Mouse (Mus musculus) T-helper 1 cell (primary cell): ENCODE data around the gene Spred2.

Experiments
- in situ Hi-C: fragments of 300-600 bp; cut with MboI, MseI; formaldehyde crosslinking; loops from one replicate; pipeline ENCODE4 v1.15.1; 2025; ENCODE audit warnings: high pct_unique_total_duplicates

The Spred2 gene

DNA sequence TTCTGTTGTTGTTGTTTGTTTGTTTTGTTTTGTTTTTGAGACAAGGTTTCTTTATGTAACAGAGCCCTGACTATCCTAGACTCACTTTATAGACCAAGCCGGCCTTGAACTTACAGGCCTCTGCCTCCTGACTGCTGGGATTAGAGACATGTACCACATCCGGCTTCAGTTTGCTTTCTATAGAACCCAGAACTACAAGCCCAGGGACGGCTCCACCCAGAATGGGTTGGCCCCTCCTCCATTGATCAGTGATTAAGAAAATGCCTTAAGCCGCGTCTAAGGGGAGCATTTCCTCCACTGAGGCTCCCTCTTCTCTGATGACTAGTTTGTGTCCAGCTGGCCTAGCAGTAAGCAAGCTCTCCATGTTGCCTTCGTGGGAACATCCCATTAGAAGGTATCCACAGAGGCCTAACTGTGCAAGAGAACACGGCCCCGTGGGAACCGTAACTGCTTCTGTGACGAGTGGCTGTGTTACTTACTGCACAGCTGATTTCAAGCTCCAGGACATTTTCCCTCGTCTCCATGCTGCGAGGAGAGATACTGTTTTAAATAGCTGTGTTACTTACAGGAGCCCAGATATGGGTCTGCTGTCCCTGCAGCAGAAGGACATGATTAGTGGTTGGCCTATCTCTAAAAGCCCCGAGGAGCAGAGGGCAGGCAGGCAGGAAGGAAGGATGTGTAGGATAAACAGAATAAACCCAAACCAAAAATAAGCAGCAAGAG, 128.8 kb downstream of the Spred2 start:
- in situ Hi-C loops, result no loop called here

DNA sequence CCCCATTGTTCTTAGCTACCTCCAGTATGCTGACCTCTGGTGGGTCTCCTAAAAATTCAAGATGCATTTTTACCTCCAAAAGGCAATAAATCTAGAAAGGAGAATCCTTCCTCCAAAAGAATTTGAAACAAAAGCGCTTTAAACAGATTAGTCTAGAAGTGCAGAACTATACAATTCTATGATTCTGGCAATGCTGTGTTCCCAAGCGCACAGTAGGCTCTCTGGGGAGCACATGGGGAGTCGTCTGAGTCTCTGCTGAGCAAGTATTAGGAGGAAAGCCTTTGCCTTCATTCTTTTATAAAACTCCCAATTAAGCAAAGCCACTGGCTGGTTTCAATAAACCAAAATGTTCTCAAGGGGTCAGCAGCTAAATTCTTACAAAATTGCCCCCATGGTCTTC, 129.8 kb downstream of the Spred2 start:
- in situ Hi-C loops, result no loop called here

DNA sequence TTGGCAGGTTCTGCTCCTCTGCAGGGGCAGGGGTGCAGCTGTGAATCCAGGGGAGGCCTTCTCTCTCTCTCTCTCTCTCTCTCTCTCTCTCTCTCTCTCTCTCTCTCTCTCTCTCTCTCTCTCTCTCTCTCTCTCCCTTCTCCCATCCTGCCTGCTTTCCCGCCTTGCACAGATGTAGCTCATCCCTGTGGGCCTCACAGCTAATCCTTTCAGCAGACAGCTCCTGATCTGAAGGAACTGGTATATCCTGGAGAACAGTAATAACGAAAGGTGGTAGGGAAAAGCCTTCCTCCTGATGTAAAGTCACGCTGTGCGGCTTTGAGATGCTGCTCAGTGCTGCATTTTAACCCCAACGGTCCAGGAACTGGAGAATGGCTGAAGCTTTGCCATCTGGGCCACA, 130.4 kb downstream of the Spred2 start:
- in situ Hi-C loops, result no loop called here

DNA sequence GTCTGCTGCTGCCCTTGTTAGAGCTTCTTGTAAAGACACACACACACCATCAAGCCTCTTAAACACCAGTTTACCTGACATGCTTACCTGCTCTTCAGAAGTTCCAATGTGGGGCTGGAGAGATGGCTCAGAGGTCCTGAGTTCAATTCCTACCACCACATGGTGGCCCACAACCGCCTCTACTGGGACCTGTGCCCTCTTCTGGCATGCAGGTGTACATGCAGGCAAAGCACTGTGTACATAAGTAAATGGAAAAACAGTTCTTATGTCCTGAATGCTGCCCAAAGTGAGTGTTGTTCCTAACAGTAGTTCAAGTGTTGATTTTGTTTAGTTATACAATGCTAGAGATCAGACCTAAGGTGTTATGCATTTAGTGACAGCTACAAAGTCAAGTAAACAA, 132.0 kb downstream of the Spred2 start:
- in situ Hi-C loops, result no loop called here

DNA sequence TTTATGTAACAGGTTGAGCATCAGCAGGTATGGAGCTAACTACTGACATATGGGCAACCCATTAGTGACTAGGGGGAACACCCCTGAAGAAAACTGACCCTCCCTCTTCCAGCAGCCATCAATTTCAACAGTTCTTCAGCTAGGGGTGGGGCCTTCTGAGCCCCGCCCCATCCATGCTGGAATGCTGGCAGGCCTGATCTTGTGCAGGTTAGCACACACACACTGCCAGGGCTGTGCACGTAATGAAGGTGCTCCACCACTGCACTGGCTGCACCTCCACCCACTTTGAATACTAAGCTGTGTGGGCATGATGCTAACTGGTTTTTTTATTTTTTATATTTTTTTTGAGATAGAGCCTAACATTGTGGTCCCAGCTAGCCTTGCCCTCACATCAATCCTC, 133.3 kb downstream of the Spred2 start:
- in situ Hi-C loops, result no loop called here

DNA sequence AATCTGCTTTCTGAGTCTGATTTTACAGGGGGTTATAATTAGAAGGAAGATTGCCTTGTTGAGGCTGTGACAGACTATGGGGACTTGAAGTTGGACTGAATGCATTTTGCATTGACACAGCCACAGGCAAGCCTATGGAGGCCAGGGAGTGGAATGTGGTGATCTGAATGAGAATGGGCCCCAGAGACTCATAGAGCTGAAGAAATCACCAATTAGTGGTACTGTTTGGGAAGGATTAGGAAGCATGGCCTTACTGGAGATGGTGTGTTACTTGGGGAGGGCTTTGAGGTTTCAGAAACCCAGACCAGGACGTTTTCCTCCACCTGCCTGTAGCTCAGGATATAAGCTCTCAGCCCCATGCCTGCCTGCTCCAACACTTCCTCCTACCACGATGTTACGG, 135.6 kb downstream of the Spred2 start:
- in situ Hi-C loops, result loop anchor here (5.0 kb wide), 1 partner anchor 52 kb away; no protein-coding TSS in a partner anchor

DNA sequence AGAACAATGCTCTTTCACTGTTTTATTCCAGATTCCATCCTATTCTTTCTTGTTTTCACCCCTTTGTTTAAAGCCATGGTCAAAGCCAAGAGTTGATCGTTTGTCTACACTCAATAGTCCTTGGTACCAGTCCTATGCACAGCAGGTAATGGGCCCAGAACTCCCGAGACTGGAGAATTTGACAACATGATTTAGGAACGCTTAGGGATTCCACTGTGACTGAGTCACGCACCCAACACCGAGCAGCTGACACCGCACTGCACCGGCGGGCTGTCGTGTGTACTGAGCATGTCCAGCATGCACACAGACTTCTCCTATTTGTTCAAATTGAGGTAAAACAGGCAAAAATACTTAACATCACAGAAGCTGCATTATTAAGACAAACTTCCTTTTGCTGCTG, 138.6 kb downstream of the Spred2 start:
- in situ Hi-C loops, result loop anchor here (5.0 kb wide), 1 partner anchor 56 kb away; no protein-coding TSS in a partner anchor

DNA sequence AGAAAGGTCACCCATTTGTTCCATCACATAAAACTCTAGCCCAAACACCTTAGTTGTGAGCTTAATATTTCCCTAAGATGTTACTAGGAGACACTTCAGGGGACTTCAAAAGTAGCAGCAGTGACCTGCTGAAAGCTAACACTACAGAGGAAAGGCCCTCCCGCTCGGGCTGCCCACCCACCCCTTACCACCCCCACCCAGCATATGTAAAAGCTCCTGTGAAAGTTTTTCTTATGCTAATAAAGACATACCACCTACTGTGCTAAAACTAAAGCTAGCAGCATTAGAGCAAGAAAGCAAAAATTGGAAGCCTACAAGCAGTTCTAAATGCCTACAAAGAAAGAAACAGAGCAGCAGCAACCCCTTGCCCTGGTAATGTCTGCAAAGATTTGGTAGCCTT, 139.9 kb downstream of the Spred2 start:
- in situ Hi-C loops, result loop anchor here (5.0 kb wide), 1 partner anchor 57 kb away; no protein-coding TSS in a partner anchor

DNA sequence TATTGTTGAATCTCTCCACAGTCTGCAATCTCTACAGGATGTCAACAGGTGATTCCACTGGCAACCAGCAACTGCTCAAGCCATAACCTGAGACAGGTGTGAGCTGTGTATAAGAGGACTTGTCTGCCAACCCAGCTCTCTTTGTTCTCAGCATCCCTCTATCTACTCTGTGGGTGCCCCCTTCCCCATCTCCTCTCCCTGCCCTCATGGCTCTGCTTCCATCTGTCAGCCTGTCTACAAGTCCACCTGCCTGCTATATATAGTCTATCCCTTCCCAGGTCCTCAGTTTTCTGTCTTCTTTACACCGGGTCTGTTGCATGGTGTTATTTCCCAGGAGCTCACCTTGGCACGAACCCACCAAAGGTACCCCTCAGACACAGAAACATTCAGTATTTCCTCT, 140.8 kb downstream of the Spred2 start:
- in situ Hi-C loops, result loop anchor here (5.0 kb wide), 1 partner anchor 58 kb away; no protein-coding TSS in a partner anchor

DNA sequence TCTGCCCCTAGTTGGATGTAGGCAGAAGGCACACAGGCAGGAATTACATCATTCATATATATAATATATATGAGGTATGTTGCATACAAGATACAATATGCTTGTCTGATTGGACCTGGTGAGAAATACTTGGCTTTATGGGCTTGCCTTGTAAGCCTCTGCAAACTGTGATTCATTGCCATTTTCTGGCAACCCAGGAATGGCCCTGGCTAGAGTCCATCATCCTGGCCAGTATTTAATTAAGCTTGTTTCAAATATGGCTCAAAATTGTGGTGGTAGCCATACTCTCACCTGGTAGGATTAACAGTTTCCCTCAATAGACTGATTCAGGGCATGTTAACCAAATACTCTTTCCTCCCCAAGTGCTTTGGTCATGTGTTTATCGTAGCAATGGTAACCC, 141.9 kb downstream of the Spred2 start:
- in situ Hi-C loops, result no loop called here

DNA sequence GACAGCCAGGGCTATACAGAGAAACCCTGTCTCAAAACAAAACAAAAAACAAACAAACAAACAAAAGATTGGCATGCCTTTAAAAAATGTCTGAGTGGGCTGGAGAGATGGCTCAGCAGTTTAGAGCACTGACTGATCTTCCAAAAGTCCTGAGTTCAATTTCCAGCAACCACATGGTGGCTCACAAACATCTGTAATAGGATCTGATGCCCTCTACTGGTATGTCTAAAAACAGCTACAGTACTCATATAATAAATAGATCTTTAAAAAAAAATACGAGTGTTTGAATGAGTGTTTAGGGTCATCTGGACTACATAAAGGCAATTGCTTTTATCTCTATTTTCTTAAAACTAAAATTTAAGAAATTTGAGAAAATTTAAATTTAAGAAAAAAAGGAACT, 143.3 kb downstream of the Spred2 start:
- in situ Hi-C loops, result no loop called here

DNA sequence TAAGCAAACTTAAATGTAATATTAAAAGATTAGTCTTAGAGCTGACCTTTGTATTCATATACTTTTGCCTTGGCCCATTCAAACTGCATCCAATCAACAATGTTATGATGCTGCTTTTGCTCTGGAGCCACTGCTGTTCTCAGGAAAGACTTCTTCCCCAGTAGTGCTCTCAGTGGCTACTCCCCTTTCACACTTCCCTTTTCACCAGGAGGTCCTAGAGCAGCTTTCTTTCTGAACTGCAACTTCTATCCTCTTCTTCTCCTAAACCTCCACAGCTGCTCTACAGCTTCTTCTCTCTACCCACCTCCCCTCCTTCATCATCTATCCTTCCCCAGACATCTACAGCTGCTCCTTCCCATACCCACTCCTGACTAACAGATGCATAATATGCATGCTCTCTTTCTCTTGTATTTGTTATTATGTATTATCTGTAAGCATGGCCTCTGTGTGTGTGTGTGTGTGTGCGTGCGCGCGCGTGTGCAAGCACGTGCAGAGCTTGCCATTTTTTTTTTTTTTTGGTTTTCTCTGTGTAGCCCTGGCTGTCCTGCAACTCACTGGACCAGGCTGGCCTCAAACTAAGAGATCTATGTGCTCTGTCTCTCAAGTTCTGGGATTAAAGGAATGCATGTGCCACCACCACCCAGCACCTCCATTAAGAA, 144.3 kb downstream of the Spred2 start:
- in situ Hi-C loops, result no loop called here

DNA sequence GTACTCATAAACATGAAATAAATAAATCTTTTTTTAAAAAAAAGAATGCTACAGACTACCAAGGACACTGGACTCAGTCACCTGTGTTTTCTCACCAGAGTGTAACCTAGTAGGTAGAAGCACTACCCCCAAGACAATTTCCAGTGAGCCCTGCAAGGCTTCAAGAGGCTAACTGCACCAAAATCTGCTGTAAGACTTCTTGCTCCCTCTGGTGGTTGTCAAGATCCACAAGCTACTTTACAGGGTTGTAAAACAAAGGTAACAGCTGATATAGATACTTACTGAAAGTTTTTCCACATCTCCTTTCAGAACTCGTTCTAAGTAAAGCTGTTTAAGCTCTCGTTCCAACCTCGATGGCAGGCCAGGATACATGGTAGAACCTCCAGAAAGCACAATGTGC, 148.0 kb downstream of the Spred2 start:
- in situ Hi-C loops, result no loop called here

DNA sequence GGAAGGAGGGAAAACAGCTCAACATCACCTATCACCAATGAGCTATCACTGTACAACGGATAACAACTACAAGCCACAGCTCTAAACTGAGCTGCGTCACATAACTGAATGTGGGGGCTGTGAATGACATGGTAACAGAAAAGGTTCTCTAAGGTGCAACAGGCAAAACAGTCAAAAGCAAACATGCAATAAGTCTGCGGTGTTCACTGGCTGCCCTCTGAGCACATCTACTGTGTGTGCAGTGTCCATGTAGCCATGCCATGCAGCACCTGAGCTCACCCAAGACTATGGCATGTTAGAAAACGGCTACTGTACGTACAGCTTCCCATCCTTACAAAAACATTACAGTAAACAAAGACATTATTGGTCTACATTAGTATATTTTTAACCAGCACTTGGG, 148.7 kb downstream of the Spred2 start:
- in situ Hi-C loops, result no loop called here
